Mouse (Mus musculus): ENCODE measurements at regions not wholly inside any gene's neighbourhood (a gene's known extent, or its start where the extent isn't known, plus 50 kb on each side); places are given as distances from the start of the nearest gene placed in this dataset.

- Histone ChIP-seq H3K79me2 (ENCODE audit: control insufficient read depth, insufficient read depth) (no peaks in the 10 kb centered on the region), H3ac (ENCODE audit: control insufficient read depth, insufficient read length, low read depth) (no peak overlapping the region), H3K4me3 (ENCODE audit: insufficient read depth, poor library complexity, severe bottlenecking) (no peak overlapping the region), H3K79me3 (ENCODE audit: low read depth) (no peaks in the 10 kb centered on the region), H3K27me3 (ENCODE audit: control insufficient read depth, insufficient read depth, insufficient read length) (peaks cover 4% of the 10 kb centered on the region), H3K36me3 (ENCODE audit: control insufficient read depth, insufficient read depth) (no peaks in the 10 kb centered on the region)
- TF ChIP-seq MAX (IDR thresholded peaks at IDR 0.05) (no peak), CTCF (IDR thresholded peaks at IDR 0.05; ENCODE audit: control insufficient read depth, insufficient read depth, insufficient read length) (no peak), MYOD1 (IDR thresholded peaks at IDR 0.05; ENCODE audit: control insufficient read depth, insufficient read length, low read depth) (no peak), FOSL1 (IDR thresholded peaks at IDR 0.05; ENCODE audit: insufficient read depth, low read length, poor library complexity, severe bottlenecking) (no peak), CEBPB (IDR thresholded peaks at IDR 0.05; ENCODE audit: low read depth) (no peak), MYOG (IDR thresholded peaks at IDR 0.05; ENCODE audit: control insufficient read depth, extremely low read depth, insufficient read length) (no peak), USF1 (IDR thresholded peaks at IDR 0.05; ENCODE audit: low read depth) (no peak)
These were observed 423.4 kb upstream of the Zfp703 start for GRCm38 (mm10) chr8:26553691-26554090.

DNA sequence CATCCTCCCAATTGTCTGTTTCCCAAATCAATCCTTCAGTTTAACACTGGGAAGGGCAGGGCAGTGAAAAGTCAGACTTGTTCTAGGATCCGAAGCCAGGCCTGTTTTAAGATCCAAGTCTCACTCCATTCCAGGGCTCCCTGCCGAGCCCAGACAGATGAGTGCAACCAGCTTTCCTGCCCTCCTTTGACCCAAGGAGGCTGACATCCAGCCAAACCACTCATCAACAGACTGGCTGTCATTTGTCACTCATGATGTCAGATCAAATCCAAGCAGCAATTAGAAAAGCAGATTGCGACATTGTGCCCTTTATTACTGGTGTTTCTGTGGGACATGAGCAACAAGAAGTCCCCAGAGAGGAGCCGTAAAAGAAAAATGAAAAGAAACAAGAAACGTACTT is 417.9 kb upstream of the Zfp703 start:
- H3K27me3 ChIP-seq (ENCODE audit: control insufficient read depth, insufficient read depth, insufficient read length), result peaks cover 6% of the 10 kb centered on the region
- no peak overlapping the region for H3K4me3 ChIP-seq (ENCODE audit: insufficient read depth, poor library complexity, severe bottlenecking)
- no peaks in the 10 kb centered on the region for H3K79me3 ChIP-seq (ENCODE audit: low read depth)
- no peaks in the 10 kb centered on the region for H3K36me3 ChIP-seq (ENCODE audit: control insufficient read depth, insufficient read depth)
- H3K79me2 ChIP-seq (ENCODE audit: control insufficient read depth, insufficient read depth), result no peaks in the 10 kb centered on the region
- TF ChIP-seq CEBPB (IDR thresholded peaks at IDR 0.05; ENCODE audit: low read depth) (peak; percentile 44), CTCF (IDR thresholded peaks at IDR 0.05; ENCODE audit: control insufficient read depth, insufficient read depth, insufficient read length) (no peak)
- no peak overlapping the region for H3ac ChIP-seq (ENCODE audit: control insufficient read depth, insufficient read length, low read depth)

DNA sequence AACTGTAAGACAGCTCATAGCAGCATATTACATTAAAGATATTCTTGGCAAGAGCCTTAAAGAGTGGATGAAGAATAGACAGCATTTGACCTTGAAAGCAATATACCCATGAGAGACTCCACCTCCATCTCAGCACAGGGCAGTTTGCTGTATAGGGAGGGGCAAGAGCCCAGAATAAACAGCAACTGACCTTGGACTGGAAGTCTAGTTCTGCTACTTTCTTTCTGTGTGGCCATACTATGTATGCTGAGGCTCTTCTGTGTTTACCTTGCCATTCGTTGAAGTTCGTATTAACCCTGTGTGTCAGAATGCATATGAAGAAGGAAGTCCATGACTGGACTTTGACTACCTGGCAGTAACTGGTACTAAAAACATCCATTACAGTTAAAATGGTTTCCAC is 414.0 kb upstream of the Zfp703 start:
- no peak overlapping the region for H3ac ChIP-seq (ENCODE audit: control insufficient read depth, insufficient read length, low read depth)
- no peaks in the 10 kb centered on the region for H3K79me3 ChIP-seq (ENCODE audit: low read depth)
- peaks cover 9% of the 10 kb centered on the region for H3K27me3 ChIP-seq (ENCODE audit: control insufficient read depth, insufficient read depth, insufficient read length)
- H3K4me3 ChIP-seq (ENCODE audit: insufficient read depth, poor library complexity, severe bottlenecking), result no peak overlapping the region
- TF ChIP-seq FOSL1 (IDR thresholded peaks at IDR 0.05; ENCODE audit: insufficient read depth, low read length, poor library complexity, severe bottlenecking) (no peak), USF1 (IDR thresholded peaks at IDR 0.05; ENCODE audit: low read depth) (no peak), CTCF (IDR thresholded peaks at IDR 0.05; ENCODE audit: control insufficient read depth, insufficient read depth, insufficient read length) (no peak), MYOG (IDR thresholded peaks at IDR 0.05; ENCODE audit: control insufficient read depth, extremely low read depth, insufficient read length) (no peak), CEBPB (IDR thresholded peaks at IDR 0.05; ENCODE audit: low read depth) (no peak), MAX (IDR thresholded peaks at IDR 0.05) (no peak), MYOD1 (IDR thresholded peaks at IDR 0.05; ENCODE audit: control insufficient read depth, insufficient read length, low read depth) (no peak)
- H3K36me3 ChIP-seq (ENCODE audit: control insufficient read depth, insufficient read depth), result no peaks in the 10 kb centered on the region
- no peaks in the 10 kb centered on the region for H3K79me2 ChIP-seq (ENCODE audit: control insufficient read depth, insufficient read depth)

GRCm38 (mm10) chr8:26564254-26564653 is 412.9 kb upstream of the Zfp703 start:
- Histone ChIP-seq H3K27me3 (ENCODE audit: control insufficient read depth, insufficient read depth, insufficient read length) (peaks cover 10% of the 10 kb centered on the region), H3K4me3 (ENCODE audit: insufficient read depth, poor library complexity, severe bottlenecking) (no peak overlapping the region), H3K79me2 (ENCODE audit: control insufficient read depth, insufficient read depth) (no peaks in the 10 kb centered on the region), H3K79me3 (ENCODE audit: low read depth) (no peaks in the 10 kb centered on the region), H3ac (ENCODE audit: control insufficient read depth, insufficient read length, low read depth) (no peak overlapping the region), H3K36me3 (ENCODE audit: control insufficient read depth, insufficient read depth) (no peaks in the 10 kb centered on the region)
- no peak for TF ChIP-seq FOSL1 (IDR thresholded peaks at IDR 0.05; ENCODE audit: insufficient read depth, low read length, poor library complexity, severe bottlenecking)
- TF ChIP-seq CTCF (IDR thresholded peaks at IDR 0.05; ENCODE audit: control insufficient read depth, insufficient read depth, insufficient read length), result no peak
- no peak for TF ChIP-seq MYOD1 (IDR thresholded peaks at IDR 0.05; ENCODE audit: control insufficient read depth, insufficient read length, low read depth)
- no peak for TF ChIP-seq CEBPB (IDR thresholded peaks at IDR 0.05; ENCODE audit: low read depth)
- no peak for TF ChIP-seq MYOG (IDR thresholded peaks at IDR 0.05; ENCODE audit: control insufficient read depth, extremely low read depth, insufficient read length)
- TF ChIP-seq MAX (IDR thresholded peaks at IDR 0.05), result no peak
- TF ChIP-seq USF1 (IDR thresholded peaks at IDR 0.05; ENCODE audit: low read depth), result no peak

- Histone ChIP-seq H3K27me3 (ENCODE audit: control insufficient read depth, insufficient read depth, insufficient read length) (peaks cover 6% of the 10 kb centered on the region), H3K79me3 (ENCODE audit: low read depth) (no peaks in the 10 kb centered on the region), H3ac (ENCODE audit: control insufficient read depth, insufficient read length, low read depth) (no peak overlapping the region), H3K79me2 (ENCODE audit: control insufficient read depth, insufficient read depth) (no peaks in the 10 kb centered on the region), H3K4me3 (ENCODE audit: insufficient read depth, poor library complexity, severe bottlenecking) (no peak overlapping the region), H3K36me3 (ENCODE audit: control insufficient read depth, insufficient read depth) (no peaks in the 10 kb centered on the region)
- TF ChIP-seq MYOG (IDR thresholded peaks at IDR 0.05; ENCODE audit: control insufficient read depth, extremely low read depth, insufficient read length) (no peak), MAX (IDR thresholded peaks at IDR 0.05) (no peak), FOSL1 (IDR thresholded peaks at IDR 0.05; ENCODE audit: insufficient read depth, low read length, poor library complexity, severe bottlenecking) (no peak), MYOD1 (IDR thresholded peaks at IDR 0.05; ENCODE audit: control insufficient read depth, insufficient read length, low read depth) (no peak), USF1 (IDR thresholded peaks at IDR 0.05; ENCODE audit: low read depth) (no peak), CTCF (IDR thresholded peaks at IDR 0.05; ENCODE audit: control insufficient read depth, insufficient read depth, insufficient read length) (no peak), CEBPB (IDR thresholded peaks at IDR 0.05; ENCODE audit: low read depth) (no peak)
These were observed 408.6 kb upstream of the Zfp703 start for GRCm38 (mm10) chr8:26568423-26569060.

DNA sequence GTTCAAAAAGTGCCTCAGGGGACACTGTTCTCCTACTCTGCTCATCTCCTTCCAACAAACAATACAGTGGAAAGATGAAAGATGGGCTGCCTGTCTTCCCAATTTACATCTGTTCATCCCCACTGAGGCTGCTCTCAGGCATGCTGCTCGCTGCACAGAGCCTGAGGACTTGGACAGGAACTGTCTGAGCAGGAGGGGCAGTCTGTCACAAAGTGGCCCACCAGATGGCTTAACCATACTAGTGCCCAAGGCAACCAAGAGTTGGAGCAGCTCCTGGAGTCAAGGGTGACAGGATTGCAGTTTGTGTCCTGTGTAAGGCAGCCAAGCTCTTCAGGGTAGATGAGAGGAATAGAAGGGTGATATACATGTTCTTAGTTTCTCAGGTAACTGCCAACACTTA is 388.3 kb upstream of the Zfp703 start:
- Histone ChIP-seq H3K79me3 (ENCODE audit: low read depth) (no peaks in the 10 kb centered on the region), H3K4me3 (ENCODE audit: insufficient read depth, poor library complexity, severe bottlenecking) (no peak overlapping the region), H3K36me3 (ENCODE audit: control insufficient read depth, insufficient read depth) (no peaks in the 10 kb centered on the region), H3K79me2 (ENCODE audit: control insufficient read depth, insufficient read depth) (no peaks in the 10 kb centered on the region), H3ac (ENCODE audit: control insufficient read depth, insufficient read length, low read depth) (no peak overlapping the region), H3K27me3 (ENCODE audit: control insufficient read depth, insufficient read depth, insufficient read length) (no peaks in the 10 kb centered on the region)
- TF ChIP-seq MAX (IDR thresholded peaks at IDR 0.05) (no peak), USF1 (IDR thresholded peaks at IDR 0.05; ENCODE audit: low read depth) (no peak), MYOD1 (IDR thresholded peaks at IDR 0.05; ENCODE audit: control insufficient read depth, insufficient read length, low read depth) (no peak), CEBPB (IDR thresholded peaks at IDR 0.05; ENCODE audit: low read depth) (no peak), FOSL1 (IDR thresholded peaks at IDR 0.05; ENCODE audit: insufficient read depth, low read length, poor library complexity, severe bottlenecking) (no peak), MYOG (IDR thresholded peaks at IDR 0.05; ENCODE audit: control insufficient read depth, extremely low read depth, insufficient read length) (no peak), CTCF (IDR thresholded peaks at IDR 0.05; ENCODE audit: control insufficient read depth, insufficient read depth, insufficient read length) (no peak)

Data from C2C12 (cell line).